Mouse (Mus musculus) adrenal gland, adult 2 months (tissue): Measurements from ENCODE around the gene Slitrk3. TPM values are rescaled to one million over a fixed set of nuclear protein-coding genes. Genes with fewer than 3 reads are reported as not detected.
"Not testable (repeated sequence)": the region's sequence is repeated elsewhere in the genome, so short reads cannot be mapped to it uniquely, and the experiment has no call there.

Experiments
- DNase-seq: peaks from one replicate; pipeline ENCODE4 v3.0.0; 2021
- long read RNA-seq: library from polyadenylated mRNA; stranded (forward); transcript quantifications from one replicate; pipeline ENCODE4 v2.0.0, GENCODE M21; 2021
- polyA plus RNA-seq: library from polyadenylated mRNA; depleted of rRNA; stranded (reverse); fragments of >200 nt; gene quantifications from 2 replicates; pipeline ENCODE4 v1.2.3, GENCODE M21; 2012; rRNA removed
- total RNA-seq, 2 experiments: library from RNA; stranded (reverse); gene quantifications; 2 replicates each; pipeline ENCODE4 v1.2.3; 2021

Slitrk3 gene
- not detected for total RNA-seq
- not detected in 2 replicates for polyA plus RNA-seq
- long read RNA-seq = 0 reads

GRCm38 (mm10) chr3:73057197-73057811 lies at the start of gene Slitrk3:
Gene Slitrk3 (minus strand): TSS chr3:73057803.
- DNase-seq = no peak

- DNase-seq = not testable (repeated sequence)
These were observed 36.8 kb upstream of the Slitrk3 start for GRCm38 (mm10) chr3:73094445-73094844.

- DNase-seq = no peak
These were observed 27.0 kb upstream of the Slitrk3 start for GRCm38 (mm10) chr3:73084620-73085019.

GRCm38 (mm10) chr3:73065823-73066755 lies 8.5 kb upstream of the Slitrk3 start:
- DNase-seq = peak; percentile 40

GRCm38 (mm10) chr3:73058190-73058589 lies 587 bp upstream of the Slitrk3 start:
- DNase-seq = no peak

DNA sequence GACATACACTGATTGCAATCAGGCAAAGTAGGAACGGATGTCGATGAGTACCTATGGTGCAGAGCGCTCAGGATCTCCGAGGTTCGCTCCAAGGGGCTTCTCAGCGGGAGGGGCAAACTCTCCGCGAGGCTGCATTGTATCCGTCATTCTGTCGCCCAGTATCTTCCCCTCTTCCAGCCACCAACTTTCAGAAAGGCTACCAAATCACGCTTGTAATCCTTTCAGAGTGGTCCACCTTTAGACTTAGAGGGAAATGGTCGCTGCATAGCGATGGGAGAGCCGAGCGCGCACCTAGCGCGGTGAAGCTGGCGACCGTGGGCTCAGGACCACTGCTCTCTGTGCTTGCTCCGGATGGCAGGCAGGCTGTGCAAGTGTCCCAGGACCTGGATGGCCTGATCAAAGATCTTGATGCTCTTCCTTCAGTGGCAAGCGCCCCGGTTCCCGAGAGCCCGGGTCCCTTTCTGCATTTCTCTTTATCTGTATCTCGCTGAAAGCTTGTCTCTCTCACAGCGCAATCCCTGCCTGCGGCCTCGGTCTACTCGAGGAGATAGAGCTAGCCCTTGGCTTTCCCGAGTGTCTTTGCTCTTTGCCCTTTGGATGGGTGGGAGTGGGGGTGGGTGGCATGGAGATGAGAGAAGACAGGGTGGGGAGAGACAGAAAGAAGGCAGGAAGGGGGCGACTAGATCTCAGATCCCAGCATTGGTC lies 959 bp downstream of the Slitrk3 start:
- DNase-seq = no peak

GRCm38 (mm10) chr3:73056044-73056438 lies 1.6 kb downstream of the Slitrk3 start:
- DNase-seq = no peak

DNA sequence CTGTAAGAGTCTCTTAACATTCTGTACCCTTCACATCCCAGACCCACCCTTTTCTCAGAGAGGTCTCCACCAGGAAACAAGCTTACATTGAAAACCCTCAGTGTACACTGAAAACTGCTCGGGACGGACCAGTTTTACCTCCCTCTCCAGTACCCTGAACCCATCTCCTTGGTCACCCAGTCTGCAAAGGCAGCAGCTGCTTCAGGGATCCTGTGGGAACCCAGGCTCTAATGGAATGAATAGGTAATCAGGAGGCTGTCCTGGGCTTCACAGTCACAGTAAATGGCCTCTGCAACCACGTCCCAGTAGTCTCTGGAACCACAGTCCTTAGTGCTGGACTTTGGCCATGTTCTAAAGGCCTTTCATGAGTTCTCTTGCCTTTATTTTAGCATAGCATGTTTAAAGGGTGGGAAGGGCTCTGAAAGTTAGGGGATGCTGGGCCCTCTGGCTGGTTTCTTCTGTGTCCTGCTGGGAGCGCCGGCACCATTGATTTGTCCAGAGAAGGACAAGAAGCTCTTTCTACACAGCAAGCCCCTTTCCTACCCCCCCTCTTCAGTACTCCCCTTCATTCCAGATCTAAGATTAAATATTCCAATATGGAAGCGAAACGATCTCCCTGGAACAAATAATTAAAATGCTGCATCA lies 2.1 kb downstream of the Slitrk3 start:
- no peak for DNase-seq

- peak; percentile 3 for DNase-seq
These were observed 4.1 kb downstream of the Slitrk3 start for GRCm38 (mm10) chr3:73053451-73053931.

DNA sequence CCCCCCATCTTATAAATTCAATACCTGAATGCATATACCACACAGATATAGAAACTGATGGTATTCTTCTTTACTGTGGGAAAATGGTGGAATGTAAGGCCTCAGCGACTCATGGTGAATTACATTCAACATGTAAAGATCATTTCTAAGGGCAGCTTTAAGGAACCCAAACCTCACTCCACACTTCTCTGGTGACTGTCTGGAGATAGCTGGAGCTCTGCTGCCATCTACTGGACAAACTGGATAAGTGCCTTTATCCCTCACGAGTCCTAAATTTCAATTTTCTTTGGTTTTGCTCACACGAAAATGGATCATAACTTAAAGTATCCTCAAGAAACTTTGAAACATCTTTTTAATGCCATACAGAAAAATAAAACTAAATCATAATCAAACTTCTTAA lies 11.4 kb downstream of the Slitrk3 start:
- peak; percentile 31 for DNase-seq

DNA sequence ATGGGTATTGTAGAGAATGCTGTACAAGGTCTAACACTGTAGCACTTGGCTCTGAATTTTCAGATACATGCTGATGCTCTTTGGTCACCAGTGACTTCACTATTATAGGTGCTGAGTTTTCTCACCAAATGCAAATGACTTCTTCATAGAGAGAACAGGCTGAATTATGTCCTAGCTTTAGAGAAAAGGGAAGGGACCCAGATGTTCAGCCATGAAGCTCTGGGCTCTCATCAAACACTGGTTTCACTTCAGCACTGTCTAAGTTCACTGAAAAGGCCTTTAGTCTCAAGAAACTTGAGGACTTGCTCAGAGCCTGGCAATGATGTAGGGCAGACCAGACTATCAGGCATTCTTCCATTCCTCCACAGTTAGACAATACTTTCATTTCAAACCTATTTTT lies 15.3 kb downstream of the Slitrk3 start:
- no peak for DNase-seq

DNA sequence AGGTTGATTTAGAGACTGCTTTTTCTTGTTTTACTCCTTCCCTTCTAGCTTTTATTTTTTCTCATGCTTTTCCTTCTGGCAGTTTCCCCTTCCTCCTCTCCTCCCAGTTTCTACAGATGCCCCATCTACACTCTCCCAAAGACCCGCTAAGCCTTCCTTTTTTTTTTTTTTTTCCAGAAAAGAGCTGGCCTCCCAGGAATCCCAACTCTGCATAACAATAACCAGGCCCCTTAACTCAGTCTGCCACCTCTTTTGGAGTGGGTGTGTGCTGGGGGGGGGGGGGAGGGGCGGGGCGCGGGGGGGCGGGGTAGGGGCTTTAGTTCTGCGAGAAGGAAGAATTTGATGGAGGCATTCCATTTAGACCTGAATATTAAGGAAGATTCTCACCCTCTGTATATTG lies 51.6 kb downstream of the Slitrk3 start:
- no peak for DNase-seq

GRCm38 (mm10) chr3:73002933-73003696 lies 54.5 kb downstream of the Slitrk3 start:
- no peak for DNase-seq

DNA sequence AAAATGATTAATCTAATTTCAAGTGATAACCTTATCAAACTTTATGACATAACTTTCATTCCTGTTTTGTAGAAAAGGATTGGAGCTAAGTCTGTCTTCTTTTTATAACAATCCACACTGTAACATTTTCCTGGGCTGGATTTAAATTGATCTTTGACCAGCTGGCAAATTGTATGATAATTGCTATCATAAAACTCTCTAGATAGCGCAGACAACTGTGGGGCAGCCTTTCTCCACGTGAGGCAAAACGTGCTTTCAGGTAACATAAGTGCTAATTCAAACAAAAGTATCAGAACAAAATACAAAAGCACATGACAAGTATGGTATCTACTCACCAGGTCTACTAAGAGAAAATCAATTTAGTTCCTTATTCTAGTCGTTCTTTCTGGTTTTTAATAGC lies 60.1 kb downstream of the Slitrk3 start:
- DNase-seq = no peak

Other genes with a start within 250 kb of the Slitrk3 start
- not detected for gene Sis, start 89.9 kb downstream of the Slitrk3 start, total RNA-seq
- not detected in 2 replicates for gene Sis, start 89.9 kb downstream of the Slitrk3 start, polyA plus RNA-seq